Mouse (Mus musculus) brain, embryonic 14.5 days (tissue): ENCODE data around the gene Hs3st3b1.

ENCODE experiments used
- CTCF ChIP-seq: fragments of 200-500 bp; IDR thresholded peaks from 2 replicates; pipeline ENCODE4 v1.5.1; 2012; ENCODE audit warnings: inconsistent platforms, mild to moderate bottlenecking, moderate library complexity, borderline replicate concordance; ENCODE audit not compliant: insufficient read depth, insufficient read length; ENCODE audit errors: extremely low read depth
- POLR2A ChIP-seq: fragments of 200-500 bp; IDR thresholded peaks from 2 replicates; pipeline ENCODE4 v1.6.1; 2012; ENCODE audit warnings: mild to moderate bottlenecking, inconsistent platforms, borderline replicate concordance; ENCODE audit not compliant: poor library complexity, insufficient read depth, insufficient read length, severe bottlenecking; ENCODE audit errors: extremely low read depth

GRCm38 (mm10) chr11:63968388-63969035 is 46.4 kb upstream of the Hs3st3b1 start:
- no peak for TF ChIP-seq CTCF
- TF ChIP-seq POLR2A = no peak
